Mouse (Mus musculus) intestine, postnatal 0 days (tissue): ENCODE data around the gene Sptlc2. TPM values are rescaled to one million over a fixed set of nuclear protein-coding genes. Genes with fewer than 3 reads are reported as not detected.

Experiments used
- ATAC-seq: fragments of 200-750 bp; cut with Nextera tagmentation; 2 replicates; pipeline ENCODE4 v1.8.0; 2017; ENCODE audit warnings: mild to moderate bottlenecking, moderate TSS enrichment, moderate library complexity
- H3K27ac ChIP-seq: fragments of 300-500 bp; sonication (generic); 2 replicates; pipeline ENCODE4 v1.5.1; 2014; ENCODE audit warnings: mild to moderate bottlenecking, low read depth, low read length, moderate library complexity
- H3K27me3 ChIP-seq: fragments of 300-500 bp; sonication (generic); replicated peaks from 2 replicates; pipeline ENCODE4 v1.6.1; 2014; ENCODE audit warnings: low read length, mixed read lengths; ENCODE audit not compliant: control insufficient read depth, insufficient read depth
- H3K36me3 ChIP-seq: fragments of 300-500 bp; sonication (generic); 2 replicates; pipeline ENCODE4 v1.6.1; 2014; ENCODE audit warnings: mild to moderate bottlenecking, moderate library complexity; ENCODE audit not compliant: control insufficient read depth, insufficient read depth
- H3K4me1 ChIP-seq: fragments of 300-500 bp; sonication (generic); replicated peaks from 2 replicates; pipeline ENCODE4 v1.6.1; 2014; ENCODE audit warnings: antibody characterized with exemption, low read length, mixed read lengths; ENCODE audit not compliant: control insufficient read depth, insufficient read depth
- H3K4me2 ChIP-seq: fragments of 300-500 bp; sonication (generic); replicated peaks from 2 replicates; pipeline ENCODE4 v1.6.1; 2014; ENCODE audit warnings: low read depth, mild to moderate bottlenecking, moderate library complexity
- H3K4me3 ChIP-seq: fragments of 300-500 bp; sonication (generic); 2 replicates; pipeline ENCODE4 v1.5.1; 2014; ENCODE audit warnings: low read depth, low read length
- H3K9ac ChIP-seq: fragments of 300-500 bp; sonication (generic); 2 replicates; pipeline ENCODE4 v1.6.1; 2014; ENCODE audit warnings: mild to moderate bottlenecking, low read depth, low read length
- H3K9me3 ChIP-seq: fragments of 300-500 bp; sonication (generic); 2 replicates; pipeline ENCODE4 v1.6.1; 2016; ENCODE audit warnings: mixed run types; ENCODE audit not compliant: control insufficient read depth
- CTCF ChIP-seq: sonication (generic); IDR thresholded peaks from 2 replicates; pipeline ENCODE4 v1.5.1; 2016; ENCODE audit warnings: low read depth, mild to moderate bottlenecking, control low read depth, antibody characterized with exemption, moderate library complexity
- WGBS: fragments of 180-500 bp; shearing (Covaris S2); extraction: QIAGEN DNeasy Blood & Tissue Kit; methylation state at CpG from one replicate; pipeline ENCODE4 v1.1.7; 2014; 5-methylcytosine and 5-hydroxymethylcytosine counted together
- polyA plus RNA-seq: library from polyadenylated mRNA; unstranded; fragments of >200 nt; fragmentation: Nextera tagmentation; extraction: Ambion mirVana; gene quantifications from 2 replicates; pipeline ENCODE4 v1.2.1, GENCODE M21; 2015

The Sptlc2 gene
- polyA plus RNA-seq, 1 experiment from 2014 or later: 186 TPM

- TF ChIP-seq CTCF: peak; percentile 62
- no peak overlapping the region for H3K4me2 ChIP-seq
- no peak for ATAC-seq
- H3K27me3 ChIP-seq: no peaks in the 10 kb centered on the region
- no peak overlapping the region for H3K4me3 ChIP-seq
- no peak overlapping the region for H3K9ac ChIP-seq
- H3K27ac ChIP-seq: no peak overlapping the region
- H3K9me3 ChIP-seq: no peaks in the 10 kb centered on the region
- H3K36me3 ChIP-seq: peaks cover 32% of the 10 kb centered on the region
- no peaks in the 10 kb centered on the region; the same call in 1 of the 2 replicates for H3K4me1 ChIP-seq
- 90% methylated on average over 2 of the region's 2 CpGs for WGBS
Measured at GRCm38 (mm10) chr12:87347511-87347910, 40.6 kb downstream of the Sptlc2 start.

GRCm38 (mm10) chr12:87343084-87343605 lies 45.0 kb downstream of the Sptlc2 start:
- Histone ChIP-seq H3K4me2 (no peak overlapping the region), H3K4me1 (no peaks in the 10 kb centered on the region; the same call in 1 of the 2 replicates), H3K9ac (no peak overlapping the region), H3K27me3 (no peaks in the 10 kb centered on the region), H3K36me3 (peaks cover 45% of the 10 kb centered on the region), H3K4me3 (no peak overlapping the region), H3K9me3 (no peaks in the 10 kb centered on the region), H3K27ac (no peak overlapping the region)
- ATAC-seq: no peak
- TF ChIP-seq CTCF: no peak

- no peak for TF ChIP-seq CTCF
- H3K9me3 ChIP-seq: no peaks in the 10 kb centered on the region
- 85% methylated on average over 4 of the region's 4 CpGs for WGBS
Measured at GRCm38 (mm10) chr12:87338082-87338481, 50.1 kb downstream of the Sptlc2 start.

GRCm38 (mm10) chr12:87334886-87335285 lies 53.3 kb downstream of the Sptlc2 start:
- Histone ChIP-seq H3K9ac (no peak overlapping the region), H3K27me3 (no peaks in the 10 kb centered on the region), H3K9me3 (no peaks in the 10 kb centered on the region), H3K36me3 (peaks cover 17% of the 10 kb centered on the region), H3K4me2 (no peak overlapping the region), H3K27ac (no peak overlapping the region), H3K4me1 (no peaks in the 10 kb centered on the region), H3K4me3 (no peak overlapping the region)
- WGBS: 33% methylated on average over 2 of the region's 2 CpGs
- peak; percentile 70 for TF ChIP-seq CTCF
- ATAC-seq: no peak

More at GRCm38 (mm10) chr12:87338082-87338481, 50.1 kb downstream of the Sptlc2 start:
- ATAC-seq: no peak
- Histone ChIP-seq H3K9ac (no peak overlapping the region), H3K4me2 (no peak overlapping the region), H3K4me3 (no peak overlapping the region), H3K27ac (no peak overlapping the region), H3K36me3 (peaks cover 29% of the 10 kb centered on the region), H3K27me3 (no peaks in the 10 kb centered on the region), H3K4me1 (no peaks in the 10 kb centered on the region)

GRCm38 (mm10) chr12:87333794-87334193 lies 54.4 kb downstream of the Sptlc2 start:
- H3K9me3 ChIP-seq: no peaks in the 10 kb centered on the region
- H3K4me1 ChIP-seq: no peaks in the 10 kb centered on the region
- no peak overlapping the region for H3K9ac ChIP-seq
- no peaks in the 10 kb centered on the region for H3K27me3 ChIP-seq
- H3K4me2 ChIP-seq: no peak overlapping the region
- H3K27ac ChIP-seq: no peak overlapping the region
- no peak for TF ChIP-seq CTCF
- H3K36me3 ChIP-seq: peaks cover 18% of the 10 kb centered on the region
- no peak for ATAC-seq
- H3K4me3 ChIP-seq: no peak overlapping the region

GRCm38 (mm10) chr12:87332511-87332910 lies 55.6 kb downstream of the Sptlc2 start:
- no peak for ATAC-seq
- Histone ChIP-seq H3K27me3 (no peaks in the 10 kb centered on the region), H3K9me3 (no peaks in the 10 kb centered on the region), H3K36me3 (peaks cover 15% of the 10 kb centered on the region), H3K4me1 (no peaks in the 10 kb centered on the region), H3K4me3 (no peak overlapping the region), H3K4me2 (no peak overlapping the region), H3K9ac (no peak overlapping the region), H3K27ac (no peak overlapping the region)
- 83% methylated on average over 4 of the region's 4 CpGs for WGBS
- TF ChIP-seq CTCF: no peak

- no peak overlapping the region for H3K9ac ChIP-seq
Measured at GRCm38 (mm10) chr12:87331908-87332307, 56.2 kb downstream of the Sptlc2 start.

More at GRCm38 (mm10) chr12:87331908-87332307, 56.2 kb downstream of the Sptlc2 start:
- WGBS: 49% methylated on average over 5 of the region's 5 CpGs
- ATAC-seq: no peak
- no peak for TF ChIP-seq CTCF
- no peak overlapping the region for H3K27ac ChIP-seq
- H3K27me3 ChIP-seq: no peaks in the 10 kb centered on the region
- H3K4me3 ChIP-seq: no peak overlapping the region
- no peak overlapping the region for H3K4me2 ChIP-seq
- no peaks in the 10 kb centered on the region for H3K4me1 ChIP-seq
- no peaks in the 10 kb centered on the region for H3K9me3 ChIP-seq
- peaks cover 14% of the 10 kb centered on the region for H3K36me3 ChIP-seq
